Mouse (Mus musculus) frontal cortex, postnatal 36 days (tissue): ENCODE data around the gene Paqr5.

Source experiments
- DNase-seq, 2 experiments: peaks; one replicate each; pipeline ENCODE4 v3.0.0; 2022; ENCODE audit warnings: low spot score in 2 of 2

Paqr5 gene

GRCm38 (mm10) chr9:62026600-62026999, at the start of gene Paqr5:
Gene Paqr5 (minus strand): TSS chr9:62026856.
- DNase-seq, result no peak

GRCm38 (mm10) chr9:62062234-62062633, 35.6 kb upstream of the Paqr5 start:
- no peak for DNase-seq

GRCm38 (mm10) chr9:62060431-62060830, 33.8 kb upstream of the Paqr5 start:
- DNase-seq, result no peak

- DNase-seq, result no peak
These were observed 33.3 kb upstream of the Paqr5 start for GRCm38 (mm10) chr9:62059941-62060340.

GRCm38 (mm10) chr9:62057881-62058506, 31.3 kb upstream of the Paqr5 start:
- DNase-seq, result no peak

GRCm38 (mm10) chr9:62056206-62056605, 29.6 kb upstream of the Paqr5 start:
- no peak for DNase-seq

GRCm38 (mm10) chr9:62050801-62051200, 24.1 kb upstream of the Paqr5 start:
- DNase-seq, result peak in 1 of 2 experiments; percentile 46

- no peak for DNase-seq
These were observed 22.5 kb upstream of the Paqr5 start for GRCm38 (mm10) chr9:62049166-62049565.

- no peak for DNase-seq
These were observed 15.5 kb upstream of the Paqr5 start for GRCm38 (mm10) chr9:62042167-62042566.

- DNase-seq, result peak; percentile 85
These were observed 13.5 kb upstream of the Paqr5 start for GRCm38 (mm10) chr9:62040008-62040608.

GRCm38 (mm10) chr9:62035806-62036205, 9.2 kb upstream of the Paqr5 start:
- no peak for DNase-seq

GRCm38 (mm10) chr9:62032206-62032605, 5.5 kb upstream of the Paqr5 start:
- no peak for DNase-seq

- DNase-seq, result no peak
These were observed 1.4 kb upstream of the Paqr5 start for GRCm38 (mm10) chr9:62028072-62028471.

GRCm38 (mm10) chr9:62025056-62025455, 1.6 kb downstream of the Paqr5 start:
- DNase-seq, result no peak

- DNase-seq, result no peak
These were observed 2.8 kb downstream of the Paqr5 start for GRCm38 (mm10) chr9:62023879-62024278.

- no peak for DNase-seq
These were observed 3.5 kb downstream of the Paqr5 start for GRCm38 (mm10) chr9:62022961-62023680.

- no peak for DNase-seq
These were observed 5.0 kb downstream of the Paqr5 start for GRCm38 (mm10) chr9:62021583-62022120.

GRCm38 (mm10) chr9:62020259-62020658, 6.4 kb downstream of the Paqr5 start:
- no peak for DNase-seq

- DNase-seq, result no peak
These were observed 8.2 kb downstream of the Paqr5 start for GRCm38 (mm10) chr9:62018229-62019093.

GRCm38 (mm10) chr9:62017329-62017728, 9.3 kb downstream of the Paqr5 start:
- no peak for DNase-seq

- DNase-seq, result no peak
These were observed 11.2 kb downstream of the Paqr5 start for GRCm38 (mm10) chr9:62015504-62015903.
